Mouse (Mus musculus) liver (tissue): Measurements from ENCODE around the gene Hddc3.
A peak's percentile ranks its signal among the peaks of the same experiment; 100 is the strongest.

ENCODE experiments used
- DNase-seq: peaks from one replicate; pipeline ENCODE4 v3.0.0-alpha.2; 2020; ENCODE audit warnings: mixed read lengths

Gene Hddc3

GRCm38 (mm10) chr7:80336932-80337331 is 6.0 kb upstream of the Hddc3 start:
- no peak for DNase-seq

- DNase-seq: peak; percentile 45
Observed at GRCm38 (mm10) chr7:80339371-80339770, 3.5 kb upstream of the Hddc3 start.

- peak; percentile 99 for DNase-seq
Observed at GRCm38 (mm10) chr7:80339793-80340628, 2.9 kb upstream of the Hddc3 start.

- peak; percentile 85 for DNase-seq
Observed at GRCm38 (mm10) chr7:80340793-80341192, 2.1 kb upstream of the Hddc3 start, which contains the start of gene Unc45a. Unc45a (minus strand) TSS chr7:80341005.

GRCm38 (mm10) chr7:80341793-80342192 is 1.1 kb upstream of the Hddc3 start:
- no peak for DNase-seq

- DNase-seq: no peak
Observed at GRCm38 (mm10) chr7:80343270-80344018, 540 bp downstream of the Hddc3 start.

- DNase-seq: no peak
Observed at GRCm38 (mm10) chr7:80346173-80346572, 3.3 kb downstream of the Hddc3 start.

GRCm38 (mm10) chr7:80346830-80347229 is 3.9 kb downstream of the Hddc3 start:
- no peak for DNase-seq

GRCm38 (mm10) chr7:80347670-80348586 is 5.0 kb downstream of the Hddc3 start:
- DNase-seq: no peak

GRCm38 (mm10) chr7:80350808-80351207 is 7.9 kb downstream of the Hddc3 start:
- DNase-seq: no peak

GRCm38 (mm10) chr7:80352920-80353319 is 10.0 kb downstream of the Hddc3 start:
- no peak for DNase-seq

GRCm38 (mm10) chr7:80356351-80356750 is 13.4 kb downstream of the Hddc3 start:
- no peak for DNase-seq

GRCm38 (mm10) chr7:80357156-80357555 is 14.3 kb downstream of the Hddc3 start:
- DNase-seq: no peak

GRCm38 (mm10) chr7:80358039-80358438 is 15.1 kb downstream of the Hddc3 start:
- DNase-seq: no peak

GRCm38 (mm10) chr7:80360435-80360834 is 17.5 kb downstream of the Hddc3 start:
- no peak for DNase-seq

GRCm38 (mm10) chr7:80365759-80366158 is 22.9 kb downstream of the Hddc3 start:
- DNase-seq: no peak

GRCm38 (mm10) chr7:80367232-80367631 is 24.3 kb downstream of the Hddc3 start:
- DNase-seq: no peak

- no peak for DNase-seq
Observed at GRCm38 (mm10) chr7:80368009-80368408, 25.1 kb downstream of the Hddc3 start.

- DNase-seq: no peak
Observed at GRCm38 (mm10) chr7:80368635-80369421, 25.9 kb downstream of the Hddc3 start.

GRCm38 (mm10) chr7:80369461-80369860 is 26.6 kb downstream of the Hddc3 start:
- no peak for DNase-seq

GRCm38 (mm10) chr7:80369967-80370431 is 27.1 kb downstream of the Hddc3 start:
- no peak for DNase-seq

- DNase-seq: peak; percentile 64
Observed at GRCm38 (mm10) chr7:80370649-80371040, 27.7 kb downstream of the Hddc3 start.
